ENCODE assay signal across 12 mouse cellular contexts in genomic region chr3:87949266-87949954, GRCm38 (mm10). TPM values are rescaled to one million over a fixed set of nuclear protein-coding genes. Genes with fewer than 3 reads are reported as not detected.
DNase-seq lines count a peak whose midpoint lies in the region; ATAC-seq lines count a peak whose summit lies in the region.
"Had no signal": no experiment of that assay in that cellular context is flagged by ENCODE, and none has a peak within 500 bp of the region (broad histone marks: within the 10 kb centered on the region; RNA-seq: fewer than 3 reads in every experiment).

No protein-coding gene starts in this region.

- peaks cover 89% of the 10 kb centered on the region for H3K27me3 ChIP-seq in heart, embryonic 13.5 days (replicated peaks)
- no peaks in the 10 kb centered on the region; the same call in 1 of the 2 replicates for H3K27me3 ChIP-seq in embryonic facial prominence, embryonic 10.5 days (replicated peaks; ENCODE audit: low read depth, poor library complexity, severe bottlenecking)
- H3K27me3 ChIP-seq in hindbrain, embryonic 16.5 days (replicated peaks; ENCODE audit: control insufficient read depth, insufficient read depth, low read length), result no peaks in the 10 kb centered on the region; the same call in none of the 2 replicates

- peak overlapping the region; percentile 70 for H3K4me2 ChIP-seq in heart, embryonic 13.5 days
- peak overlapping the region; percentile 80 for H3K4me2 ChIP-seq in hindbrain, embryonic 16.5 days (ENCODE audit: low read length)

- peak overlapping the region; percentile 48; the same call in 1 of the 2 replicates for H3K9ac ChIP-seq in heart, embryonic 13.5 days
- peak overlapping the region; percentile 4 for H3K9ac ChIP-seq in hindbrain, embryonic 16.5 days (ENCODE audit: low read depth, low read length)
- H3K9ac ChIP-seq: liver, embryonic 12.5 days had no signal

- no peaks in the 10 kb centered on the region for H3K9me3 ChIP-seq in heart, embryonic 13.5 days
- no peaks in the 10 kb centered on the region for H3K9me3 ChIP-seq in embryonic facial prominence, embryonic 10.5 days
- no peaks in the 10 kb centered on the region for H3K9me3 ChIP-seq in hindbrain, embryonic 16.5 days (ENCODE audit: control insufficient read depth, low read length)
- H3K9me3 ChIP-seq: liver, embryonic 12.5 days had no signal

- no peak for DNase-seq in heart, postnatal 25 days (ENCODE audit: low spot score)
- peak; percentile 78 for DNase-seq in embryonic facial prominence, embryonic 10.5 days (ENCODE audit: low spot score)
- peak; percentile 55 for DNase-seq in neural tube, embryonic 10.5 days (ENCODE audit: extremely low spot score, low spot score)
- no peak for DNase-seq in layer of hippocampus, adult 18-20 months (ENCODE audit: low spot score in 2 of 2)
- DNase-seq in testis, postnatal 10 days (ENCODE audit: low spot score), result no peak
- no peak for DNase-seq in cerebellum, postnatal 4 days (ENCODE audit: low spot score in 2 of 2)
- DNase-seq: B cell, adult 2 months; cerebellum, postnatal 14 days had no signal

- intact Hi-C loops in heart, postnatal 25 days (cut with DNase I), result no loop called here

- WGBS in heart, embryonic 13.5 days, result 14% methylated on average over 16 of the region's 16 CpGs
- WGBS in embryonic facial prominence, embryonic 10.5 days, result under 1% methylated on average over 16 of the region's 16 CpGs
- 17% methylated on average over 16 of the region's 16 CpGs for WGBS in hindbrain, embryonic 16.5 days

- H3K4me1 ChIP-seq in heart, embryonic 13.5 days, result peaks cover 71% of the 10 kb centered on the region
- peaks cover 94% of the 10 kb centered on the region for H3K4me1 ChIP-seq in embryonic facial prominence, embryonic 10.5 days
- H3K4me1 ChIP-seq in hindbrain, embryonic 16.5 days (ENCODE audit: control insufficient read depth, insufficient read depth, low read depth, low read length), result peaks cover 39% of the 10 kb centered on the region

- H3K36me3 ChIP-seq in heart, embryonic 13.5 days, result no peaks in the 10 kb centered on the region
- peaks cover 38% of the 10 kb centered on the region for H3K36me3 ChIP-seq in embryonic facial prominence, embryonic 10.5 days (replicated peaks)
- H3K36me3 ChIP-seq in hindbrain, embryonic 16.5 days (ENCODE audit: control insufficient read depth, insufficient read depth, low read length), result no peaks in the 10 kb centered on the region
- H3K36me3 ChIP-seq: liver, embryonic 12.5 days had no signal

- no peak for ATAC-seq in heart, embryonic 13.5 days (ENCODE audit: extremely low read depth, insufficient number of reproducible peaks, low FRiP score, low TSS enrichment)
- no peak for ATAC-seq in hindbrain, embryonic 16.5 days
- ATAC-seq: liver, embryonic 12.5 days had no signal

- H3K27ac ChIP-seq in heart, embryonic 13.5 days (replicated peaks), result no peak overlapping the region
- H3K27ac ChIP-seq in embryonic facial prominence, embryonic 10.5 days (replicated peaks), result peak overlapping the region; percentile 96
- no peak overlapping the region for H3K27ac ChIP-seq in hindbrain, embryonic 16.5 days (ENCODE audit: low read depth, low read length)
- H3K27ac ChIP-seq: liver, embryonic 12.5 days had no signal

- peak overlapping the region; percentile 39 for H3K4me3 ChIP-seq in heart, embryonic 13.5 days
- H3K4me3 ChIP-seq in embryonic facial prominence, embryonic 10.5 days, result peak overlapping the region; percentile 78
- peak overlapping the region; percentile 1 for H3K4me3 ChIP-seq in hindbrain, embryonic 16.5 days (ENCODE audit: low read length)

RNA-seq across cellular contexts. Expression of gene Crabp2, which starts 0.9 kb away (rescaled TPM):
- polyA plus RNA-seq in heart, embryonic 13.5 days (2015; fragmentation: Nextera tagmentation; extraction: Ambion mirVana), result 6.2 and 8.4 TPM in 2 replicates
- not detected for total RNA-seq in heart, postnatal 25 days (2021)
- 686 and 800 TPM in 2 replicates for polyA plus RNA-seq in embryonic facial prominence, embryonic 10.5 days (2016; fragmentation: Nextera tagmentation; extraction: Ambion mirVana)
- polyA plus RNA-seq in hindbrain, embryonic 16.5 days (2015; fragmentation: Nextera tagmentation; extraction: Ambion mirVana), result 49.1 and 52.4 TPM in 2 replicates
- 1 to 10 TPM; 1.4 to 2.6 TPM for total RNA-seq in layer of hippocampus, adult 18-20 months (2021)
- total RNA-seq: neutrophil, adult 5-6 weeks had no signal

RNA-seq across cellular contexts. Expression of gene Rrnad1, which starts 18.9 kb away (rescaled TPM):
- polyA plus RNA-seq in heart, embryonic 13.5 days (2015; fragmentation: Nextera tagmentation; extraction: Ambion mirVana), result 13.4 and 16.0 TPM in 2 replicates
- 1 to 10 TPM; 6.0 to 6.1 TPM for total RNA-seq in heart, postnatal 25 days (2021)
- polyA plus RNA-seq in embryonic facial prominence, embryonic 10.5 days (2016; fragmentation: Nextera tagmentation; extraction: Ambion mirVana), result 20.6 and 21.5 TPM in 2 replicates
- 20.5 and 24.8 TPM in 2 replicates for polyA plus RNA-seq in hindbrain, embryonic 16.5 days (2015; fragmentation: Nextera tagmentation; extraction: Ambion mirVana)
- total RNA-seq in layer of hippocampus, adult 18-20 months (2021), result 10 to 100 TPM; 22.3 to 22.8 TPM

RNA-seq across cellular contexts. Expression of gene Isg20l2, which starts 19.3 kb away (rescaled TPM):
- polyA plus RNA-seq in heart, embryonic 13.5 days (2015; fragmentation: Nextera tagmentation; extraction: Ambion mirVana), result 28.9 and 30.1 TPM in 2 replicates
- total RNA-seq in heart, postnatal 25 days (2021), result 10 to 100 TPM; 12.1 to 12.4 TPM
- 78.0 and 81.3 TPM in 2 replicates for polyA plus RNA-seq in embryonic facial prominence, embryonic 10.5 days (2016; fragmentation: Nextera tagmentation; extraction: Ambion mirVana)
- polyA plus RNA-seq in hindbrain, embryonic 16.5 days (2015; fragmentation: Nextera tagmentation; extraction: Ambion mirVana), result 22.7 and 28.9 TPM in 2 replicates
- total RNA-seq in layer of hippocampus, adult 18-20 months (2021), result 10 to 100 TPM; 13.9 to 15.1 TPM

RNA-seq across cellular contexts. Expression of gene Nes, which starts 21.5 kb away (rescaled TPM):
- 18.7 and 18.9 TPM in 2 replicates for polyA plus RNA-seq in heart, embryonic 13.5 days (2015; fragmentation: Nextera tagmentation; extraction: Ambion mirVana)
- 10 to 100 TPM; 20.9 to 25.1 TPM for total RNA-seq in heart, postnatal 25 days (2021)
- polyA plus RNA-seq in embryonic facial prominence, embryonic 10.5 days (2016; fragmentation: Nextera tagmentation; extraction: Ambion mirVana), result 35.3 and 46.2 TPM in 2 replicates
- polyA plus RNA-seq in hindbrain, embryonic 16.5 days (2015; fragmentation: Nextera tagmentation; extraction: Ambion mirVana), result 15.6 and 20.2 TPM in 2 replicates
- 1 to 10 TPM; 3.6 to 4.7 TPM for total RNA-seq in layer of hippocampus, adult 18-20 months (2021)

RNA-seq across cellular contexts. Expression of gene Mrpl24, which starts 30.1 kb away (rescaled TPM):
- 55.0 and 57.2 TPM in 2 replicates for polyA plus RNA-seq in heart, embryonic 13.5 days (2015; fragmentation: Nextera tagmentation; extraction: Ambion mirVana)
- 10 to 100 TPM; 68.3 to 70.1 TPM for total RNA-seq in heart, postnatal 25 days (2021)
- 78.4 and 79.3 TPM in 2 replicates for polyA plus RNA-seq in embryonic facial prominence, embryonic 10.5 days (2016; fragmentation: Nextera tagmentation; extraction: Ambion mirVana)
- 48.3 and 49.1 TPM in 2 replicates for polyA plus RNA-seq in hindbrain, embryonic 16.5 days (2015; fragmentation: Nextera tagmentation; extraction: Ambion mirVana)
- total RNA-seq in layer of hippocampus, adult 18-20 months (2021), result 10 to 100 TPM; 52.3 to 55.2 TPM

Comparison
In these comparisons a context has a peak if more than half of its experiments do, and no peak if none do; other contexts are left out.
1. H3K4me3 ChIP-seq: peak in every context shown above with its lines; median percentile 78 in embryonic facial prominence, embryonic 10.5 days; 39 in heart, embryonic 13.5 days; 1 in hindbrain, embryonic 16.5 days.
2. DNase-seq: peak in embryonic facial prominence, embryonic 10.5 days (single experiment) and neural tube, embryonic 10.5 days (single experiment); none in heart, postnatal 25 days (single experiment), layer of hippocampus, adult 18-20 months (0 of 2), testis, postnatal 10 days (single experiment) and cerebellum, postnatal 4 days (0 of 2).
3. RNA of gene Crabp2, which starts 0.9 kb away (polyA plus RNA-seq): 686 to 800 TPM in embryonic facial prominence, embryonic 10.5 days; 49.1 to 52.4 TPM in hindbrain, embryonic 16.5 days and 6.2 to 8.4 TPM in heart, embryonic 13.5 days; every median in the first group is over 10 times any median in the second.